Mouse (Mus musculus) layer of hippocampus, adult 11-12 months (tissue): ENCODE measurements around the gene Mphosph9.

Experiments
- DNase-seq: peaks from one replicate; pipeline ENCODE4 v3.0.0; 2022; ENCODE audit warnings: low spot score

Mphosph9 gene

DNA sequence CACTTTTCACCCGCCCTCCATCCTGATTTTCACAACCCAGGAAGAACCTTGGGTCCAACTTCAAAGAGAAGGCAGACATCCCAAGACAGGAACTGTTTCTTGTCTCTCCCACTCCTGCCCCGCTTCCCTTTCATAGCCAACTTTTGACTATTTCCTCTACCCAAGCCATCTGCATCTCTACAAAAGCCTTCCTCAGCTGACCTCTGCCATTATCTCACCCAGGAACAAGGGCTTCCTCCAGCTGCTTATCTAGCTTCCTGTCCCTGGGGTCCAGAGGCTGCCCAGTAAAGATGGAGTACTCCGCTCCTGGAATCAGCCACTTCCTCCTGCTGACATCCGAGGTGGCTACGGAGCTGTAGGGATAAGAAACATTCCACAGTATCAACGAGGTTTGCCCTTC lies 61.0 kb downstream of the Mphosph9 start:
- DNase-seq: no peak

DNA sequence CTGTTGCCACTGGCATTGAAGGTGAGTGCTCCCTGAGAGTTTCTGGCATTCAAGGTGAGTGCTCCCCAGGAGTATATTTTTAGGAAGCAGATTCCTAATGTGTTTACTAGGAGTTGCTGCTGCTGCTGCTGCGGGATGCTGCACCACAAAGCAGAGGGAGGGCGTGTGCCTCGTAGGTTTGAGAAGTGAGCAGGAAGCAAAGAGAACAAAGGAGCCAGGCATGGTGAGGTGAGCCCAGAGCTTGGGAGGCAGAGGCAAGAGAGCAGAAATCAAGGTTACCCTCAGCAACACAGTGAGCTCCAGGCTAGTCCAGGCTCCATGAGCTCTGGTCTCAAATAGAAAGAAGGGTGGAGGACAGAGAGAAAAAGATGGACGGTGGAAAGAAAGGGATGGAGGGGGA lies 64.5 kb downstream of the Mphosph9 start:
- DNase-seq: no peak

DNA sequence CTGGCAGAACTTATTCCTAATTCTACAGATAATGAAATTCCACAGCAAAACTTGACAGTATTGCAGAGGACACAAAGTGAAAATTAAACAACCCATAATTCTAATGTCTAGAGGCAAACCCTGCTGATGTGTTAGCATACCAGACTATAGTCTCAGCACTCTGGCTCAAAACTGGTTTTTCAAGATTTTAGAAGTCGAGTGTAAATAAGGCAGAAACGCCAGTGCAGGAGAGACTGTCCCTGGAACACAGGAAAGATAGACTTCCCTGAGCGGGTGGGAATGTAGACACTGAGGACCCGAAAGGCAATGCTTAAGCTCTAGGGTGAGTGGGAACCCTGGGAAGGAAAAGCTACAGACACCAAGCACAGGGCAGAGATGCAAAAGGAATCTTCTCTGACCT lies 65.7 kb downstream of the Mphosph9 start:
- no peak for DNase-seq

DNA sequence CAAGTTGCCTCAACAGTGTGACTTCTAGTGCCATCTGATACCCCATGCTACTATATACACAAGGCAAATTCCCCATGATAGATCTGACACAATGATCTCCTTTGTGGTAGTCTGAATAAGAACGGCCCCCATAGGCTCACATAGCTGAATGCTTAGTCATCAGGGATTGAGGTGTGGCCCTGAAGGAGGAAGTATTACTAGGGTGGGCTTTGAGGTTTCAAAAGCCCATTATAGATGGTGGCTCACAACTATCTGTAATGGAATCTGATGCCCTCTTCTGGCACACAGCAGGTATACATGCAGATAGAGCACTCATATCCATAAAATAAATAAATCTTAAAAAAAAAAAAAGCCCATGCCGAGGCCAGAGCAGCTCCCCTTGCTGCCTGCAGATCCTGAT lies 68.6 kb downstream of the Mphosph9 start:
- DNase-seq: no peak

DNA sequence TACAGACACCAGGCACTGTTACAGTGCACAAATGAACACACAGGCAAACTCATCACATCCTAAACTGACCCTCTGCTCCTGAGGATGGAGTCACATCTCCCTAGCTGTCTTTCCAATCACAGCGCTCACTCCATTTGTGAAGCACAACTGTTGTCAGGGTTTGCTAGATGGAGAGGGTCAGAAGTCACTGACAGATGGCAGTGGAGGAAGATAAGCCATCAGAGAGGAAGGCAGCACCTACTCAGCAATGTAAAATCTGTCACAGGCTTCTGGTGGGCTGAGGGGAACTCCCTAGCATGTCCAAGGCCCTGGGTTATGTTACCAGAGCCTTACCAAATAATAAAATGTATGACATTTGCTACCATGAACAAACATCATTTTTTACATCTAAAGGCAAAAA lies 69.7 kb downstream of the Mphosph9 start:
- DNase-seq: no peak

DNA sequence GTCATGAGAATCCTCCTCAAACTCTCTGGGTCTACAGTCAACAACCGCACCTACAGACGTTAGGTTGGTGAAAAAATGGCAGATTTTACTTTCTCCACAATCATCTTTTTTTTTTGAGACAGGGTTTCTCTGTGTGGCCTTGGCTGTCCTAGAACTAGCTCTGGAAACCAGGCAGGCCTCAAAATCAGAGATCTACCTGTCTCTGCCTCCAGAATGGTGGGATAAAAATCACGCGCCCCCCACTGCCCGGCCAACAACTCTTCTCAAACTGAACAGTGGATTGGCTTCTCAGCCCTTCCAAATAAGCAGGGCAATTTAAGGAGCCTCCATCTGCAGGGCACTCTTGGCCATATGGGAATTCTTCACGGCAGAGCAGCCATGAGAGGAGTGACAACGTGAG lies 72.6 kb downstream of the Mphosph9 start:
- DNase-seq: no peak

DNA sequence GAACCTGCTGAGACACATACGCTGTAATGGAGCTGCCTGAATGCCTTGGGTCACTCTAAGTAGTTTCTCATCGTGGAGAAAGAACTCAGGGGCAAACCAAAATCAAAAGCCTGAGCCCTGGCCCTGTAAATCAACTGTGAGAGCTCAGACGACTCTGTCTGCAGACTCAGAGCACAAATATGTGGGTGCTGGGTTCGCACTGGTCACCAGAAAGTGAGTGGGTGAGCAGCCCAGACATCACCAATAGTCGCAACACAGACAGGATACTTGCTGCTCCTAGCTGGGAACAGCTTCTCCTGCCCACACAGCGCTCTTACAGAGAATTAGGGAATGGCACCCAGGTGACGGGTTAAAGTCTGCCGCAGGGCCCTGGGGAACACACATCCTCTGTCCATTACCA lies 74.2 kb downstream of the Mphosph9 start:
- no peak for DNase-seq

DNA sequence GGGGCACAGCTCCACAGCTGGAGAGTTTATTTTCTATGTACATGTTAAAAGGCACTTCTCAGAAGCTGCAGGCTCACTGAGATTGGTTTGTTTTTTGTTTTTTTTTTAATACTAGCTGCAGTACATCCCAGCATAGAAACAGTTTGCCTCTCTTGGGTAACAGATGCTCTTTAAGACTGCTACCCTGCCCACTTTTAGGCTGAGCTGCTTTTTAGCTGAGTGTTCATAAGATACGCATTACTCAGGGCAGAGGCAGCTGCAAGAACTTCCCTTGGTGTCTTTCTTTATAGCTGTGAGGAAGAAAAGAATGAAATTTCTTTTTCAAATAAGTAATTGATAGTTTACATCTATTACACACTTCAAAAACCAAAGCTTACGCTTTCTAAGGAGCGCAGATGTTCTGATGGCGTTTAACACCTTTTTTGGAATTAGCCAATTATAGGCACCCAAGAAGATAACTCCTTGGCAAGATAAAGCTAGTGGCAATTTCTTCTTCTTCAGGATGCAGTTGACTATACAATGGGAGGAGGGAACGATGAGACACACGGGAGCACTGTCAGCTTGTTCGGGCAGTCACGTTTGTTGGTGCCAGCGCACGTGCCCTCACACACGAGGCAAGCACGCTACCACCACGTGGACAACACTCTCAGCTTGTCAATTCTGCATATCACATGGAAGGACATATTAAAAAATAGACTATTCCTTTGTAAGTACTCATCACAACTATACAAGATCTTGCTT lies 75.0 kb downstream of the Mphosph9 start:
- DNase-seq: no peak

DNA sequence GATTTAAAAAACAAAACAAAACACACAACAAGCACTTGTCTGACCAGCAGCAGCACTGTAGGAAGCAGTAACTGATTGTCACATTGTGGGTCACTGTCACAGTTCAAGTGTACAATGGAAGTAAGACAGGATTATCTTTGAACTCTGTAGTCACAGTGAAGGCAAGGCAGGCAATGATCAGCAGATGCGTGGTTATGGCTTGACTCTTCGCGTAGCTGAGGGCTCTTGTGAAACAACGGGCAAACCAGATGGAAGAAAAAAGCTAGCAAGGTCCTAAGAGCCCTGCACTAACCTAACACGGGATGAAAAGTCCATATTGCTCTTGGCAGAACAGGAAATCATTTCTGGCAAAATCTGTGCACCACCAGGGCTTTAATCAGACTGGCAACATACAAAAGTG lies 76.7 kb downstream of the Mphosph9 start:
- DNase-seq: no peak

DNA sequence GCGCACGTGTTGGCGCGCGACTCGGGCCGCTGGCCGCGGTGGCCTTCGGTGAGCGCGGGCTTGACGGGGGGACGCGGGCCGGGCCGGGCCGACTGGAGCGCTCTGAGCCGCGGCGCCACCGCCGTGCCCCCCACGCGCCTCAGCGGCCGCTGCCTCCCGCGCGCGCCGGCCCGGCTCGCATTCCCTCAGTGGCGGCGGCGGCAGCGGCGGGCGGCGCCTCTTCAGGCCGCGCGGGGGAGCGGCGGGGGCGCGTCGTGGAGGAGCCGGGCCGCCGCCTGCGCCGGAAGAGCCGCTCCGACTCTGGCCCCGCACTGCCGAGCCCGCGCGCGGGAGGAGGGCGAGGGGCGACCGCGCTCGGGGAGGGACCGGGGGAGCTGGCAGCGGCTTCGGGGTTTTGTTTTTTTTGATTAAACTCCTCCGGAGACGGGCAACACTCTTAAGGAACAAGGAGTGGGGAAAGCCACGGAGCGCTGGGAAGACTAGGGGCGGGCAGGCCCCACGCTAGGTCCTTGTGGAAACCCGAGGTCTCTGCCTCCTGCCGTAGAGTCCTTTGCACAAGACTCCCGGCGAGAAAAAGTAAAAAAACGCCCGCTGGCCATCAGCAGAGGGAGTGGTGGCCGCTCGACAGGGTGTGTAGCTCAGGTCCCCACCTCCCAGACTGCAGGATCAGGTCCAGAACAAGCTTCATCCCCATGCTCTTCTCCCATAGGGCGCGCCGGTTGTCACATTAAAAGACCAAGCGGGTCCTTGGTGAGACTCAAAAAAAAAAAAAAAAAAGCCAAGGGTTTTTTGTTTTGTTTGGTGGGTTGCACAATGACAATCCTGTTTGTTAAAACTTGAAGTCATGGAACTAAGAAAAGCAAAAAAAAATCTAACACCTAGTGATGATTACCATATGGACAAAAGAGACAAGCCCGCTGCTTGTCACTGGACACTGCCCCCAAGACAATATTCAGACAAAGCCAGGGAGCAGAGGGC lies 77.9 kb downstream of the Mphosph9 start, which contains the start of gene Pitpnm2:
Gene Pitpnm2, minus strand, starts transcription at position 147 of the 978 bp plus-strand sequence.
- no peak for DNase-seq

DNA sequence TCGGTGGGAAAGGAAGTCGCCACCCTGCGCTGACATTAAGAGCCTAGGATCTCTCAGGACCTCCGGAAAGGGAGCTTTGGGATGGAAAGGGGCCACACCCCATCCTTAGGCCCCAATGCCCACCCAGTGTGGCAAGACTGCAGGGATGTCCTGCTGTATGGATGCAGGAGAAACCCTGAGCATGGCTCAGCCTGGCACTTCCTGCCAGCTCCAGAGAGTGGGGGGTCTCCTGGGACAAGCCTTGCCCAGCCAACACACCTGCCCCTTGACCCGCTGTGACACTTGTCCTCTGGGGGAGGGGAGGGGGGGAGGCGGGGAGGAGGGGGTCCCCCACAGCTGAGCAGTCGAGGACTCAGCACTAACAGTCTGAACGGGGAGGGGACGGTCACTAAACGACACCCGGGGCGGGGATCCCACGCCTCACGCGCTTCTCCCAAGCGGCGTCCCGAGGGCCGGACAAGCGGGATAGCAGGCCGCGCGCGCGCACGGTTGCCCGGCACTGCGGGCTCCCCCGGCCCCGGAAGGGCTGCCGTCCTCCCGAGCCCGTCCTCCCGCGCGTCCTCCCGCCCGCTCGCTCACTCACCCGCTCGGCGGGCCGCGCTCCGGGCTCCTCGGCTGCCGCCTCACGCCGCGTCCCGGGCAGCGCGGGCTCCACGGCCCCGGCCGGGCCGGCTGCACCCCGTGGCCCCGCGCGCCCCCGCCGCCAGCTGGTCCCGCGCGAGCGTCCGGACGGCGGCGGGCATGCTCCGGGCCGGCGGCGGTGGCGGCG lies 78.7 kb downstream of the Mphosph9 start:
- no peak for DNase-seq

DNA sequence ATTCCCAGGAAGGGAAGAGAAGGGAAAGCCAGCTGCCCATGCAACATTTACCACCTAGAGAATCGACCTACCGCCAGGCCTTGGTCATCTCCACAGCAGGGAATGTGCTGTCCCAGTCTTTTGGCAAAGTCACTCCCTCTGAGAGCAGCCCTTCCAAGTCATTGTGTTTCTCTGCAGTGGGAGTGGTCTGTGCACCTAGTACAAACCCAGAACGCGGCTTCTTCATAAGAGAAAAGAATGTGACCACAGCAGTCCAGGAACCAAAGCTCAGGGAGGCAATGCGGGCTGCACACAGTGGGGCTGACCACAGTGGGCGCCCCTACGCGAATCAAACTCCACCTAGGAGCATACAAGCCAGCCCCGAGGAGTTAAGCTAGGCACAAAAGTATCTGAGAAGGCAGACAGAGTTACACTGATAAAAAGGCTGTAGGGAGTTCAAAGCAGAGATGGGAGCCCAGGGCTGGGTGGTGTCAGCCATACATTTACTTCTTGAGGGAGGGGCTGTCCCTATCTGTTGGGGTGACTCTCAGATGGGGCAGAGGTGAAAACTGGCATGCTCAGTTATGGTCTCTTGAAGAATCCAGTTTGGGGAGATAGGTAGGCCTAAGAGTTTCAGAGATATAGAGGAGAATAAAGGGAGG lies 79.7 kb downstream of the Mphosph9 start:
- DNase-seq: no peak

DNA sequence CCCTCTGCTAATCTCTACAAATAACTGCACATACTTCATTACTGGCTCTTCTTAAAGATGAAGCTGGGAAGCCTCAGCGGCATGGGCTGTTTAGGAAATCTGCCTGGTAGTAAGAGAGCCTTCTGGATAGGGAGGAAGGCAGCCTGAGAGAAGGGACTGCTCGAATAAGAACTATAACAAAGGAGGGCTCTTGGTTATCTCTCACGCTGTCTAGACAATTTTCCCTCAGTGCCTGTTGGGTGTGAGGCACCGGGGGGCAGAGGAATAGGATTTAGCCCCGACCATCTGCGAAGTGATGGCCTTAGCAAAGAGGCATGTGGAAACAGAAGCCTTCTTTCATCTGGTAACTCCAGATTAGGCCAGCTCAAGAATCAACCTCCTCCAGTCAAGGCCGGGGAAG lies 80.5 kb downstream of the Mphosph9 start:
- DNase-seq: no peak

DNA sequence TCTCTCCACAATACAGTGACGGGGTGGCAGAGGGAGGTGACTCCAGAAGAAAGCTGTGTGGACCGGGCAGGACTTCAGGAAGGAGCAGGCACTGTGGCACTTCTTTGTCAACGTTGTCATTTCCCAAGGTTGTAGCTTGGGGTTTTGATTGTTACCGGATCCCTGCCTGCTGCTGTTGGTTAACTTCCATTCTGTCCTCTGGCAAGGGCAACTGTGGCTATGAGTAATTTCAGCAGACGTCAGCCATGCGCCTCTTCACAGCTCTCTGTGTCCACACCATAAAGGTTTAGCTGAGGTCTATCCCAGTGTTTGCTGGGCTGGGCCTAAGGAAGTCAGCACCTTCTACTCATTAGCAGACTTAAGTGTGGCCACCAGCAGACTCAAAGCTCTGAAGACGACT lies 82.9 kb downstream of the Mphosph9 start:
- no peak for DNase-seq

DNA sequence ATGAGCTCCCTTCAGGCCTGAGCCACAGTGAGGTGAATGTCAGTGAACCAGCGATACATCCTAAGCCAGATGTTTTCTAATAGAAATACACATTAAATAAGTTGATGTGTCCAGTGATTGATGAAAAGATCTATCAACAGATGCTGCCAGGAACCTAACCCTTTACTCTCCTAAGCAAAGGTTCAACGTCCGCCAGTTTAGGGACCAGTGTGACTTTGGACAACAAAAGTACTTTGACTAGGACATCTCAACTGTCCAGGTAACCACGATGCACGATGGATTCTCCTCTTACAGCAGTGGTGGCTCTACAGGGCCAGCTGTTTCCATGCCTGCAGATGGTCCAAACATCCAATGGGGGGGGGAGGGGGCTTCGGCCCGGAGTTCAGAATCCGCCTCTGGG lies 83.3 kb downstream of the Mphosph9 start:
- DNase-seq: no peak

DNA sequence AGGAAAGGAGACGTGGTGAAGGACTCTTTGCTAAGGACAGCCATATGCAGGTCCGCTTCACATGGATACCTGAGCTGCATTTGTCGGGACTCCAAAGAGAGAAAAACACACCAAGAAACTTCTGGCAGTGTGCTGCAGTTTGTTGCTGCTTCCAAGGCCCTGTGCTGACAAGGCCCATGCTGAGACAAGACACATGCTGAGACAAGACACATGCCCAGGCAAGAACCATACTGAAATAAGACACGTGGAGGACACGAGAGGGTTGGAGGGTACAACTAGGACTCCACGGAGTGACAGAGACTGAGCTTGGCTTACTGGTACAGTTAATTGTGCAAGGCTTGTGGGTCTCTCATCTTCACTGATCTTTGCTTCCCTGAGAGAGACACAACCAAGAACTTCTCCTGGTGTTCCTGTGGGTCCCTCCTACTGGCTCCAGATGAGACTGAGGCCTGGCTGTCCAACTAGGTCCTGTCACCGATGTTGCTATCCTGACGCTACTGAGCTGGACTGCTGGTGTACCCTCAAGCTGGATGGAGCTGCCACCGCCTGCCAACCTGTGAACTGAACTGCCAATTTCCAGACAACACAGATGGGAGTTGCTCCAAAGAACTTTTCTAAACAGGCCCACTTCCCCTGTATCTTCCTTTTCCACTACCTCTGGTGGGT lies 84.4 kb downstream of the Mphosph9 start:
- DNase-seq: no peak

DNA sequence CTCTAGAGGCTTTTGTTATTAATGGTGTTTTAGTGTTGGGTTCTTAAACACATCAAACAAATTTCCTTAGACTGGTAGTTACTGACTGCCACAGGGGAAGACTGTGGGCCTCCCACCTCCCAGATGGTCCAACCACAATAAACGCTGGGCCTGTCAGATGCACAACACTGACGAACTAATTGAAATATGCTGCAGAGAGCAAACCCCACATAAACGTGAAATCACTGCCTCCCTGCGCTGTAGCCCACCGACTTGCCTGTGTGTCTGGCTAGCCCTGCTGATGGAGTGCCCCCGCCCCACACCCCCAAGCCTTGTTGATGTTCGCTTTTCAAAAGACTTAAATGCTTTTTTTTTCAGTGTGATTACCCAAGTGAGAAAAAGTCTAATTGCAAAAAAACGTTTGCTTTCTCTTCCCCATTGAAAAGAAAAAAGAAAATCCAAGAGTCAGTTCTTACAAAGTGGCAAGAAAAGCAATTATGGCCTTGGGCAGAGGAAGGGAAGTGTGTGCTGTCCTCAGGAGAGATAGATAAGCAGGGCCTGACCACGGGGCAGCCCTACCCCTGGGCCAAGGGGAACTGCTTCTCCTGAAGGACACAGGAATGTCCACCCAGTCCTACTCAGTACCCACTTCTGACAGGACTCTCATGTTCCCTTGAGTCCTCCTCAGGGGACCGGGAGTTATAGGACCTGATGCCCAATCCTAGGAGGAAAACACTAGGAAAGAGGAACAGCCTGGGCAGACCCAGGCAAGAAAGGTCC lies 85.9 kb downstream of the Mphosph9 start:
- DNase-seq: peak; percentile 64

DNA sequence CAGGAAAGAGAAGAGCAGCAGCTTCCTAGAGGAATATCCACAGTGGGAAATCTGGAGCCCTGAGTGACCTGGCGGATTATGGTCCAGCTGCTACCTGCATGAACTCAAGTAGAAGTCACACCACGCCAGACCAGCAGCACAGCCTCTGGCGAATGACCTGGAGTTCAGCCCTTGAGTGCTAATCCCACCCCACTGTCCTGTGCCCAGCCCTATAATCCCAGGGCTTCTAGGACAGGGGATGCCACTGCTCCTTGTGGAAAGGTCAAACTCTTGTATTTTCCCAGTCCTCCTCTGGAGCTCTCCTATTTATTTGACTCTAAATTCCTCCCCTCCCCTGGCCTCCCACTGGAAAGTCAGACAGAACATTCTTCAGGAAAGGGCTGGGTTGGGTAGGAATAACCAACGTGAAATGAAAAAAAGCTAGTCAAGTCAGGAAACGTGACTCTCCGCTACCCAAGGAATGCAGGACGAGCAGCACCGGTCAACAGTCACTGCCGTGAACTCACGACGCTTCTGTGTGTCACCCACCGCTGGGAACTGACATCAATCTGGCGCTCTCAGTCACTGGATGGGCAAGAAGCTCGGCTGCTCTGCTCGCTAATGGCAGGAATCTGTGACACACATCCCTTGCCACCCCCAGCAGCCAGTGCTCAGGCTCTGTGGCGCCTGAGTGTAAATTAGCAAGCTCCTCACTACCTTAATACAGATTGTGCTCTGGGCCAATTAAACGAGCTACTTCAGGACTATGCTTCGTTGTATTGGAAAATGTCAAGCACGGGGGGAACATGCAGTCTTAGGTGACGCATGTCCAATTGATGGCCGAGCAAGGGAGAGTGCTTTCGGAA lies 86.7 kb downstream of the Mphosph9 start:
- no peak for DNase-seq

DNA sequence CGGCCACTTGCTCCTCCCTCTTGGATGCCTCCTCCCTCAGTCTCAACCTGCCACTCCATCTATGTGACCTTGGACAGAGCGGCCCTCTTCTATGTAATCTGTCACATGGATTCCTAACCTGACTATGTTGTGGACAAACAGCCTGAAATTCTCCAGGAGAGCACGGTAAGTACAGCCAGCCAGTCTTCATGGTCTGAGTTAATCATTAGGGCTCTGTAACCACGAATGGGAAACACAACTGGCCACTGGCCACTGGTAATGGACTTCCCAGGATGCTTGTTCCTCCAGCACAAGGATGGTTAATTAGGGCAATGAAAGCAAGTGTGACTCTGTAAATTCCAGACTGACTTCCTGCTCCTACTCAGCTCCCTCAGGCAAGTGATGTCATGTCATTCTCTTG lies 91.6 kb downstream of the Mphosph9 start:
- no peak for DNase-seq

DNA sequence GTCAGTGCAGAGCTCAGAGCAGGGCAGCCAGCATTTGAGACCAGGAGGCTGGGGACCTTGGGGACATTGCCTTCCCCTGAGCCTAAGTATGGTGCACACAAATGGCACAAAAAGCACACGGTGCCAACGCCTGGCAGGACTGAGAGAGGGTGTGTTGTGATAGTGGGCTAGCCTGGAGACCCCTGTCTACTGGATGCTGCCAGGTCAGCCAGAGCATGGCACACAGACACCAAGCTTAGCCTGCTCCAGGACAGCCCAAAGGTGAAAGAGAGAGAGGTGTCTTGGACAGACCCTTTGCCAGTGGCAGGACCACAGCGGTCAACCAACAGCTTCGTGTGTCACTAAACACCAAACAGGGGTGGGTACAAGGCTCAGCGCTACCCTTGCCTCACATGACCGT lies 93.0 kb downstream of the Mphosph9 start:
- no peak for DNase-seq
